Mouse (Mus musculus): Measurements from ENCODE around the gene Elmo2.

The Elmo2 gene

GRCm38 (mm10) chr2:165296571-165296970 is 29.7 kb downstream of the Elmo2 start:
- no peak for DNase-seq (ENCODE audit: low read depth)

GRCm38 (mm10) chr2:165288315-165289031 is 37.8 kb downstream of the Elmo2 start:
- peak; percentile 5 for DNase-seq (ENCODE audit: low read depth)

GRCm38 (mm10) chr2:165287202-165287984 is 38.9 kb downstream of the Elmo2 start, which contains the start of gene Slc35c2:
TSS of gene Slc35c2 (minus strand) at chr2:165287869.
- DNase-seq (ENCODE audit: low read depth), result peak; percentile 88

GRCm38 (mm10) chr2:165286361-165287201 is 39.7 kb downstream of the Elmo2 start:
- DNase-seq (ENCODE audit: low read depth), result peak; percentile 74

- peak; percentile 20 for DNase-seq (ENCODE audit: low read depth)
Measured at GRCm38 (mm10) chr2:165285621-165286020, 40.7 kb downstream of the Elmo2 start.

- no peak for DNase-seq (ENCODE audit: low read depth)
Measured at GRCm38 (mm10) chr2:165285034-165285433, 41.2 kb downstream of the Elmo2 start.

- no peak for DNase-seq (ENCODE audit: low read depth)
Measured at GRCm38 (mm10) chr2:165284377-165284776, 41.9 kb downstream of the Elmo2 start.

- DNase-seq (ENCODE audit: low read depth), result no peak
Measured at GRCm38 (mm10) chr2:165283644-165284043, 42.6 kb downstream of the Elmo2 start.

- DNase-seq (ENCODE audit: low read depth), result peak; percentile 4
Measured at GRCm38 (mm10) chr2:165281779-165282311, 44.4 kb downstream of the Elmo2 start.

GRCm38 (mm10) chr2:165279351-165279750 is 46.9 kb downstream of the Elmo2 start:
- no peak for DNase-seq (ENCODE audit: low read depth)

GRCm38 (mm10) chr2:165277188-165277740 is 49.0 kb downstream of the Elmo2 start:
- DNase-seq (ENCODE audit: low read depth), result peak; percentile 7

GRCm38 (mm10) chr2:165275824-165276223 is 50.5 kb downstream of the Elmo2 start:
- DNase-seq (ENCODE audit: low read depth), result peak; percentile 67

- DNase-seq (ENCODE audit: low read depth), result no peak
Measured at GRCm38 (mm10) chr2:165275124-165275640, 51.1 kb downstream of the Elmo2 start.

GRCm38 (mm10) chr2:165273589-165273988 is 52.7 kb downstream of the Elmo2 start:
- no peak for DNase-seq (ENCODE audit: low read depth)

GRCm38 (mm10) chr2:165271326-165271725 is 55.0 kb downstream of the Elmo2 start:
- DNase-seq (ENCODE audit: low read depth), result no peak

- DNase-seq (ENCODE audit: low read depth), result no peak
Measured at GRCm38 (mm10) chr2:165270858-165271257, 55.4 kb downstream of the Elmo2 start.

GRCm38 (mm10) chr2:165266739-165267138 is 59.5 kb downstream of the Elmo2 start:
- no peak for DNase-seq (ENCODE audit: low read depth)

- DNase-seq (ENCODE audit: low read depth), result no peak
Measured at GRCm38 (mm10) chr2:165263861-165264260, 62.4 kb downstream of the Elmo2 start.

GRCm38 (mm10) chr2:165262274-165262990 is 63.8 kb downstream of the Elmo2 start:
- DNase-seq (ENCODE audit: low read depth), result no peak

- DNase-seq (ENCODE audit: low read depth), result no peak
Measured at GRCm38 (mm10) chr2:165259859-165260258, 66.4 kb downstream of the Elmo2 start.

- DNase-seq (ENCODE audit: low read depth), result no peak
Measured at GRCm38 (mm10) chr2:165258321-165258720, 68.0 kb downstream of the Elmo2 start.
